Mouse (Mus musculus) erythroblast, adult 5-6 weeks (primary cell): Measurements from ENCODE around the gene Kcnd2. TPM values are rescaled to one million over a fixed set of nuclear protein-coding genes. Genes with fewer than 3 reads are reported as not detected.
"Not testable (repeated sequence)": the region's sequence is repeated elsewhere in the genome, so short reads cannot be mapped to it uniquely, and the experiment has no call there.

Experiments
- ATAC-seq: replicated peaks from 2 replicates; pipeline ENCODE4 v1.8.0; 2016; ENCODE audit warnings: moderate number of reproducible peaks, mild to moderate bottlenecking, moderate TSS enrichment, inconsistent platforms; ENCODE audit not compliant: poor library complexity, low FRiP score, severe bottlenecking
- total RNA-seq, 2 experiments: library from RNA; stranded (forward) in 1 of 2; stranded (reverse) in 1 of 2; fragments of 150-400 nt in 1 of 2; fragments of 200-764, 138-1000 nt in 1 of 2; gene quantifications; 2 replicates each; pipeline versions ENCODE4 v1.2.3 to v1.2.4; 2015 to 2017; ENCODE audit warnings: low replicate concordance in 2 of 2

Gene Kcnd2
- total RNA-seq (2015; ENCODE audit: low replicate concordance) (not detected in 2 replicates), total RNA-seq (2017; ENCODE audit: low replicate concordance) (not detected in 2 replicates)

DNA sequence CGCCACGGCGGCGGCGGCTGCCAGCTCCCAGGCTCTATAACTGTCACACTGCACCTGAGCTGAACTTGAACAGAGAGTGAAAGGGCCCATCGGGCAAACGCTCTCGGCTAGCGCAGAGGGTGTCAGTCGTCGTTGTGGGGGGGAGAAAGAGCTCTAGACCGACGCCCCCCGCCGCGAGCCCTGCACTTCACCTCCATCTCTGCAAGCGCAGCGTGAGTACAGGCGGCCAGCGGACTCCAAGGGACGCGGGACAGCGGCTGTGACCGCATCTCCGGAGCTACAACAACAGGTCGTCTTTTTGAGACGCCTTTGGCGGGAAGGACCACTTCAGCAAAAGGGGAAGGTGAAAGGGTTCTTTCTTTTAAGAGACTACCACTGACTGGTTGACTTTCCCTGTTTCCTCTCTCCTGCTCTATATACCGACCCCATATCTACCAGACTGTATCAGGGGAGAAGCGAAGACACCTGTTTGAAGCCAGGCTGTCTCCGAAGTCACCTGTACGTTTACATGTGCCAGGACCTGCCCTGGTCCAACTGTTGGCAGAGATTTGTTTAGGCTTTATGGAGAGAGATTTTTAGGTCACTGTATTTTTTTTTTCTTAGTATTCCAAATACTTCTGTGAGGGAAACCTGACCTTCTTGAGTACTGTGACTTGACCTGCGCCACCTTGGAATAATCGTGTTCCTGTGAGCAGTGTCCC, at the start of gene Kcnd2:
TSS of gene Kcnd2 (plus strand) at position 13 of the 701 bp plus-strand sequence.
- ATAC-seq = no peak

GRCm38 (mm10) chr6:21166611-21167010, 48.7 kb upstream of the Kcnd2 start:
- no peak for ATAC-seq

- no peak for ATAC-seq
Measured at GRCm38 (mm10) chr6:21195341-21195740, 20.0 kb upstream of the Kcnd2 start.

DNA sequence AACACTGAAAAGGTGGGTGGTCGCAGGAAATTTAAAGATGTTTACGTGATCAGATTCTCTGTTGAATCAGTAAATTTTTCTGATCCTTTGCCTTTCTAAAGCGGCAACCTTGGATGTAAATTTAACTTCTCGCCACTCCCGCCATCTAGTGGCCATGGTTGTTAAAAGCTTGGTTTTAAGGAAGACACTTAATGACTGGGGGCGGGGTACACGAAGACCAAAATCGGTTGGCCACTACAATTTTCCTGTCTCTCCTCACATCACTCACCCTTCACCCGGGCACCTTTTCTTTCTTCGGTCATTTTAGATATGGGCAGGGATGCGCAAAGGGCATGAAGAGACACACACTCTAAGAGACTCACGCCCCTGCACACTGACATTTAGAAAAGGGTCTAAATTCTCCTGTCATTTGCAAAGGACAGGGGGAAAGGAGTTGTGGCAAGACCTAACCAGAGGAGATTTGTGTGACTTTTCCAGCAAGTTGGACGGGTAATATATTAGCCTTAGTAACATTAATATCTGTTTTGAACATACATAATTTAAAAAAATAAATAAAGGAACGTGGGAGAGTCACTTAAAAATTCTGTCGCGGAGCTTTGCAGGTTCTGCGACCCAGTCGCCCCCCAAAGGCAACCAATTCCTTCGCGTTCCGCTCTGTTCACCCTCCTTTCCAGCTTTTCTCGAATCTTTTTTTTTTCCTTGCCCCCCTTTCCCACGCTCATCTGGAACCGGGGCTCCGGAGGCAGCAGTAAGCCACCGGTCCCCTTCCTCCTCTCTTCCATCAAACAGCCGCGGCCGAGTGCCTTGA, 1.2 kb upstream of the Kcnd2 start:
- no peak for ATAC-seq

DNA sequence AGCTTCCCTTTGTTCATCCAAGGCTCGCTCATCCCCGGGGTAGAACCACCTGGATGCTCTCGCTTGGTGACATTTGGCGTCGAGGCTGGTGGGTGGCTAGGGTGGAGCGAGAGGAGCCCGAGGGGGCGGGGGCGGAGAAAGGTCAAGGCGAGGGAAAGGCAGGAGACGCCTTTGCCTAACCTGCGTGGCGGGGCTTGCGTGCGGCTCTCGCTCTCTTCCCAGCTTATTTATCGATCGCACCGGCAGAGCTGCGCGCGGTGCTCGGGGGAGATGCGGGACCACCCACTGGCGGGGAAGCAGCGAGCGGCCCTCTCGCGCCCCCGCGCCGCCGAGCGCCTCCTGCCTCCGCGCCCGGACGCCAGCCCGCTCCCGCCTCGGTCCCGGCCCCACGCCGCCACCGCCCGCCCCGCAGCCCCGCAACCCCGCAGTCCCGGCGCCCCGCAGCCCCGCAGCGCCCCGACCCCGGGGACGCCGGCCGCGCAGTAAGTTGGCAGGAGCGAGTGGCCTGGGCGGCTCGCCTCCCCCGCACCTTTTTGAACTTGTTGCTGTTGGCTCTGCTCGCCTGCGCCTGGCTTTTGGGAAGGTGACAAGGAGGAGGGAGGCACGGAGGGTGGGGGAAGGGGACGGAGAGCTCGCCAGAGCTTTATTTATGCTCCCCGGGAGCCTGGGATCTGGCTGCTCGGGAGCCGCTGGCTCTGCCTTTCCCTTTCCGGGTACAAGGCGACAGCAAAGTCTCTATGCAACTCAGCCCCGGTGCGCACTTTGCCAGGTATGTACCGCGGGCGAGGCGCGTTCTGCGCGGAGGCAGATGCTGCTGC, 421 bp upstream of the Kcnd2 start:
- no peak for ATAC-seq

DNA sequence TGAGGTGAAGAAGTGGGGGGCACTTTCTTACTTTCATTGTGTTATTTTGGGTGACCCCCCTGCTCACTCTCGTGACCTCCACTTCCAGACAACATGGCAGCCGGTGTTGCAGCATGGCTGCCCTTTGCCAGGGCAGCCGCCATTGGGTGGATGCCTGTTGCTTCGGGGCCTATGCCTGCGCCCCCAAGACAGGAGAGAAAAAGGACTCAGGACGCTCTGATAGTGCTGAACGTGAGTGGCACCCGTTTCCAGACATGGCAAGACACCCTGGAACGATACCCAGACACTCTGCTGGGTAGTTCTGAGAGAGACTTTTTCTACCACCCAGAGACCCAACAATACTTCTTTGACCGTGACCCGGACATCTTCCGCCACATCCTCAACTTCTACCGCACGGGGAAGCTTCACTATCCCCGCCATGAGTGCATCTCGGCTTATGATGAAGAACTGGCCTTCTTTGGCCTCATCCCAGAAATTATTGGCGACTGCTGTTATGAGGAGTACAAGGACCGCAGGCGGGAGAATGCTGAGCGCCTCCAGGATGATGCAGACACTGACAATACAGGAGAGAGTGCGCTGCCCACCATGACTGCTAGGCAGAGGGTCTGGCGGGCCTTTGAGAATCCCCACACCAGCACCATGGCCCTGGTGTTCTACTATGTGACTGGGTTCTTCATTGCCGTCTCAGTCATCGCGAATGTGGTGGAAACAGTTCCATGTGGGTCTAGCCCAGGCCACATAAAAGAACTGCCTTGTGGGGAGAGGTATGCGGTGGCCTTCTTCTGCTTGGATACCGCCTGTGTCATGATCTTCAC, 1.1 kb downstream of the Kcnd2 start:
- no peak for ATAC-seq

DNA sequence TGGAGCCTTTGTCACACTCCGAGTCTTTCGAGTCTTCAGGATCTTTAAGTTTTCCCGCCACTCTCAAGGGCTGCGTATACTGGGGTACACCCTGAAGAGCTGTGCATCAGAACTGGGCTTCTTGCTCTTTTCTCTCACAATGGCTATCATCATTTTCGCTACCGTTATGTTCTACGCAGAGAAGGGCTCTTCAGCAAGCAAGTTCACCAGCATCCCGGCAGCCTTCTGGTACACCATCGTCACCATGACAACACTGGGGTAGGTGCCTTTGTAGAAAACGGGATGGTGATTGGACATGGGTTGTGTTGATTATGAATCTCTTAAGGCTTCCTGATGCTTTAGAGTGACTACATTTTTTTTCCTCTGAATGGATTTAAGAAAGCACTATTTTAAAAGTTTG, 1.9 kb downstream of the Kcnd2 start:
- ATAC-seq = no peak

- ATAC-seq = no peak
Measured at GRCm38 (mm10) chr6:21226124-21226523, 10.8 kb downstream of the Kcnd2 start.

DNA sequence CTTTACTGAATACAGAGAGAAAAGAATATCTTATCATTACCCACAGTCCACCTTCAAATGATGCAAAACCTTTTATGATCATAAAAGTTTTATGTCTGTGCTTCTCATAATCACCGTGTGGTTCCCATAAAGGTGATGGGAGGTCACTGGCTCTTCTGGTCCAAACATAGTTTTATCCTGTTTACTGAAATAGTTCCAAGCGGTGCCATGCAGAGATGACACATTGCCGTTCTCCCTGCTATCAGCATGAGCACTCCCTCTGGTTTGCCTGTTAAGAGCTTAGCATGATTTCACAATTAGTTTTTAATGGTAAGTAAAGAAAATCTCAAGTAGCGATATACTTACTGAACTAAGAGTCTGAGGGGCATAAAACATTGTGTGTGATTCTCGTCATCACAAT, 43.7 kb downstream of the Kcnd2 start:
- ATAC-seq = no peak

- ATAC-seq = no peak
Measured at GRCm38 (mm10) chr6:21267897-21268296, 52.6 kb downstream of the Kcnd2 start.

DNA sequence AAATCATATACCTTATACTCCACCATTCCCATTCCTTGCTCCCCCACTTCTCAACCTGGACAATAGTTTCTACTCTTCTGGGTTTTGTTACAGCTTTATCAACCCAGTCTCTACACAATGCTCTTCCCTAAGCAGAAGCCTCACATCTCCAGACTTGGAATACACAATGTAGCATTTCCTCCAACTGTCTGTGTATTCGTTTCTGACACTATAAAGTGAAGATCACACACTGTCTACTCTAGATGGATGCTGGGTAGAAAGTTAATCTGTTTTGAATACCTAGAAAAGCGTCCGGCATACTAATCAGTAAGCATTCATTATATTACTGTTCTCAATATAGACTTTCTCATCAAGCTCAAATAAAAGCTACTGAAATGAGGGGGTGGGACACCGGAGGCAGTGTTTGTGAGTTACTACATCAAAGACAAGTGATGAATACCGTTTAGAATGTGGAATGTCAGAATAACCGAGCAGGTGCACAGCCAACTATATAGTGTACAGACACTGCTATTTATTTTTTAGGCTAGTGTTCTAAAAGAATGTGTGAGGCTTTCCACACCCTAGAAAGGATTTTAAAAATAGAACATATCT, 62.1 kb downstream of the Kcnd2 start:
- ATAC-seq = no peak

- ATAC-seq = no peak
Measured at GRCm38 (mm10) chr6:21304943-21305342, 89.6 kb downstream of the Kcnd2 start.

- ATAC-seq = no peak
Measured at GRCm38 (mm10) chr6:21310159-21310558, 94.9 kb downstream of the Kcnd2 start.

GRCm38 (mm10) chr6:21321407-21321806, 106.1 kb downstream of the Kcnd2 start:
- ATAC-seq = no peak

GRCm38 (mm10) chr6:21322211-21322610, 106.9 kb downstream of the Kcnd2 start:
- ATAC-seq = no peak

GRCm38 (mm10) chr6:21325251-21325650, 109.9 kb downstream of the Kcnd2 start:
- no peak for ATAC-seq

DNA sequence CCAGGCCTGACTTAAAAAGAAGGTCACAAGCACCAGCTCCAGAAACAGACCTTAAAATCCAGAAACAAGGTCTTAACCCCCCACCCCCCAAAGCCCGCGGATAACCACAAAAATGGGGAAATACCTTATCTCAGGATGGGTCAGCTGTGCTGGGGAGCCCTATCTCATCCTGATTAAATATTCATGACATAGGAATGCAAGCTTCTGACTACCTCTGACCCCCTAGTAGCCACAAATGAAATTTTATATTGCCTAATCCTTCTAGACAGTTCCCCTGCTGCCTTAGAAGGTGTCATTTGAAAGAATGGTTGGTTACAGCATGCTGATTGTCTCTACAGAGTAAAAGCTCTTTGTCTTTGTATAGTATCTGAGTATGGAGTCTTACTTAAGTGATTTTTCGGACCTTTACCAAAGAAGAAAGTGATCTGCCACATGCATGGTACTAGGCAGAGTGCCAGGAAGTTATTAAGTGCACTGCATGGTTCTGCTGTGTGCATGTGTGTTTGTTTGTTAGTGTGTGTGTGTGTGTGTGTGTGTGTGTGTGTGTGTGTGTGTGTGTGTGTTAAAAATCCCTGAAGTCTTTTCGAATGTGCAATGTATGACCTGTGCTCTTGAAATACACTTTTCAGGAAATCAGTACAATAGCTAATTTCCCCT, 111.9 kb downstream of the Kcnd2 start:
- no peak for ATAC-seq

DNA sequence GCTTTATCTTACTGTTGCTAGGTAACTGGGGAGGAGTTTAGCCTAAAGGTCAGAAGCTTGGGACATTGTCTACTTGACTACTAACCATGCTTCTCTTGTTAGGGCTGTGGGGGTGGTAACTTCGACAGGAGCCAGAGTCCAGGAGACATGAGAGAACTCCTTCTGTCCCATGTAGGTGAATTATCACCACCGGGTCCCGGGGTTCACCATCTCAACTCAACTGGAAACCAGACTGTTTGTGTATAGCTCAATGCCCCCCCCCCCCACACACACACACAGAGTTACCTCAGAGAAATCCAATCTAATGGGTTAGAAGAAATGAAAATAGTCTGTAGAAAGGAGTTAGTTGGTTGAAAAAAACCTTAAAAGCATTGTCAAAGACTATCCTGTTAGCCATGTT, 170.0 kb downstream of the Kcnd2 start:
- ATAC-seq = not testable (repeated sequence)

DNA sequence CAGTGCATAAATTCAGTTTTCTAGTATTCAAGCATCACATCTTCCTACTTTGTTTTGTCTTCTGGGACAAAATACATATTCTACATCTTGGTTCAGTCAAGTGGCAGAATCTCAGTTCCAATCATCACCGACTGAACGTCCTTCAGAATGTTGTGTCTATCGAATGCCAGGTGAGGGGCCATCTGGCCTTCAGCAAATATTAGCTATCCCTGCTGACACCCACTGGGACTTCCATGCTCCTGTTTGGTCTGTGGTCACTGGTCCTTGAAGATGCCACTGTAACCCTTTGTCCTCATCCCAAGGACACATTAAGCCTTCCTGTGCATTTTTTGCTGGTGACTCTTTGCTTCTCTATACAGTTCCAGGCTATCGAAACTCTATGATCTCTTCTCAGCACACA, 176.5 kb downstream of the Kcnd2 start:
- no peak for ATAC-seq
